Mouse (Mus musculus) G1E (cell line): ENCODE results near the gene Ston1. TPM values are rescaled to one million over a fixed set of nuclear protein-coding genes. Genes with fewer than 3 reads are reported as not detected.

Experiments used
- ATAC-seq: 2 replicates; pipeline ENCODE4 v1.8.0; 2016; ENCODE audit warnings: mild to moderate bottlenecking; ENCODE audit not compliant: insufficient number of reproducible peaks, poor library complexity, low FRiP score, severe bottlenecking; ENCODE audit errors: extremely low read depth
- DNase-seq: peaks from one replicate; pipeline ENCODE4 v3.0.0; 2012; ENCODE audit warnings: low spot score
- H3K27me3 ChIP-seq: 2 replicates; pipeline ENCODE4 v1.6.1; 2012; ENCODE audit warnings: mild to moderate bottlenecking, low read length, inconsistent platforms; ENCODE audit not compliant: insufficient read depth
- H3K36me3 ChIP-seq: replicated peaks from 2 replicates; pipeline ENCODE3; 2012; ENCODE audit warnings: mild to moderate bottlenecking, inconsistent platforms
- H3K4me1 ChIP-seq: 2 replicates; pipeline ENCODE4 v1.6.1; 2012; ENCODE audit warnings: low read depth, low read length, inconsistent platforms, mixed read lengths; ENCODE audit not compliant: insufficient read depth
- H3K4me3 ChIP-seq: 2 replicates; pipeline ENCODE4 v1.5.1; 2012; ENCODE audit warnings: low read depth, mild to moderate bottlenecking, inconsistent platforms, low read length, moderate library complexity, mixed read lengths
- H3K9me3 ChIP-seq: replicated peaks from 2 replicates; pipeline ENCODE4 v1.6.1; 2012; ENCODE audit warnings: inconsistent platforms
- CTCF ChIP-seq: IDR thresholded peaks from 2 replicates; pipeline ENCODE4 v1.5.1; 2012; ENCODE audit warnings: low read depth, low read length, inconsistent platforms, mixed read lengths
- GATA1 ChIP-seq: IDR thresholded peaks from 2 replicates; pipeline ENCODE4 v1.6.1; 2012; ENCODE audit warnings: borderline replicate concordance, low read length, inconsistent platforms, mixed read lengths
- GATA2 ChIP-seq: IDR thresholded peaks from 2 replicates; pipeline ENCODE4 v1.6.1; 2012; ENCODE audit warnings: low read depth, low read length, inconsistent platforms, borderline replicate concordance
- POLR2AphosphoS5 ChIP-seq: IDR thresholded peaks from 2 replicates; pipeline ENCODE4 v1.6.1; 2012; ENCODE audit warnings: low read depth, low read length, inconsistent platforms; ENCODE audit not compliant: insufficient replicate concordance
- TAL1 ChIP-seq: conservative IDR thresholded peaks from 2 replicates; pipeline ENCODE4 v1.6.1; 2012; ENCODE audit warnings: low read depth, low read length, inconsistent platforms, mixed read lengths
- polyA plus RNA-seq: library from polyadenylated mRNA; stranded (reverse); fragments of >175 nt; gene quantifications from 2 replicates; pipeline ENCODE4 v1.2.3, GENCODE M21; 2012
- total RNA-seq, 2 experiments: library from RNA; stranded (forward) in 1 of 2; stranded (reverse) in 1 of 2; fragments of 200-1000 nt in 1 of 2; fragments of >200 nt in 1 of 2; fragmentation: Nextera tagmentation in 1 of 2; gene quantifications; 2 replicates each; pipeline ENCODE4 v1.2.3; 2014 to 2017

The Ston1 gene
- 0.39 and 1.1 TPM in 2 replicates for total RNA-seq (2014; fragmentation: Nextera tagmentation)
- 0.06 and 0.49 TPM in 2 replicates for total RNA-seq (2017)
- 0.09 and 0.14 TPM in 2 replicates for polyA plus RNA-seq

DNA sequence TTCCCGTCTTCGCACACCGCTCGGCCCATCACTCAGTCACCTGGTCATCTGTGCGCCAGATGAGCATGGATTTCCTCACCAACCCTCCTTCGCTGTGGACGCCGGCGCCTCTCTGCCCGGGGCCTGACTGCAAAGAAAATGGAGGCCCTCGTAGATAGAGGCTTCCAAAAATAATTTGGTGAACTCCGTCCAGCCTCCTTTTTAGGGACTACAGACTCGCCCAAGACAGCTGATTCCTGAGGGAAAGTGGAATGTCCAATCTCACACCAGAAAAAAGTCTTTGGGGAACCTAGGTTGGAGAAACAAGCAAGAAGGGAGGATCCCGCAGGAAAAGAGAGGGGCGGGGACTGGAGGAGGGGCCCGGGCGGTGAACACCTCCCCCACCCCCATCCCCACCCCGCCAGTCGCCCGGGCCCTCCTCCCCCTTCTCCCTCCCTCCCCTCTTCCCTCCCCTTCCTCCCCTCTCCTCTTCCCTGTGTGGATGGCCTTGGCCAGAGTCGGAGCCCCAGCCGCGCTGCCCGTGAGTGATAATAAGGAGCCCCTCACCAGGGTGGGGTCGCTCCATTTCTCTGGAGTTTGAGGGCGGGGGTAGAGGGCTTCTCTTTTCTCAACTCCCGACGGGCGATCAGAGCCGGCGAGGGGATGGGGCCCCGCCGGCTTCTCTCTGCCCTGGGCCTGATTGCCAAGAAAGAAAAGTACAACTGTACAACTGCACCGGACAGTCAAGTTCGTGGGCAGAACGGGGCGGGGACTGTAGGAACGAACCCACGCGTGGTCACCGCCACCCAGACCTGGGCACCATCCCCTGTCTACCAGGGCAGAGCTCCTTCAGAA is at the start of gene Ston1:
Ston1 (plus strand) TSS at position 463 of the 834 bp plus-strand sequence.
- DNase-seq (peak; percentile 29), ATAC-seq (peak; percentile 75)
- peaks cover 19% of the 10 kb centered on the region for H3K27me3 ChIP-seq
- TF ChIP-seq GATA1, result no peak
- no peak for TF ChIP-seq TAL1
- no peak for TF ChIP-seq POLR2AphosphoS5
- no peak for TF ChIP-seq CTCF
- TF ChIP-seq GATA2, result no peak
- H3K4me3 ChIP-seq, result peak within 1 kb of the TSS; percentile 59; the same call in 1 of the 2 replicates
- H3K9me3 ChIP-seq, result no peaks in the 10 kb centered on the region
- no peaks in the 10 kb centered on the region for H3K36me3 ChIP-seq
- H3K4me1 ChIP-seq, result peaks cover 12% of the 10 kb centered on the region

DNA sequence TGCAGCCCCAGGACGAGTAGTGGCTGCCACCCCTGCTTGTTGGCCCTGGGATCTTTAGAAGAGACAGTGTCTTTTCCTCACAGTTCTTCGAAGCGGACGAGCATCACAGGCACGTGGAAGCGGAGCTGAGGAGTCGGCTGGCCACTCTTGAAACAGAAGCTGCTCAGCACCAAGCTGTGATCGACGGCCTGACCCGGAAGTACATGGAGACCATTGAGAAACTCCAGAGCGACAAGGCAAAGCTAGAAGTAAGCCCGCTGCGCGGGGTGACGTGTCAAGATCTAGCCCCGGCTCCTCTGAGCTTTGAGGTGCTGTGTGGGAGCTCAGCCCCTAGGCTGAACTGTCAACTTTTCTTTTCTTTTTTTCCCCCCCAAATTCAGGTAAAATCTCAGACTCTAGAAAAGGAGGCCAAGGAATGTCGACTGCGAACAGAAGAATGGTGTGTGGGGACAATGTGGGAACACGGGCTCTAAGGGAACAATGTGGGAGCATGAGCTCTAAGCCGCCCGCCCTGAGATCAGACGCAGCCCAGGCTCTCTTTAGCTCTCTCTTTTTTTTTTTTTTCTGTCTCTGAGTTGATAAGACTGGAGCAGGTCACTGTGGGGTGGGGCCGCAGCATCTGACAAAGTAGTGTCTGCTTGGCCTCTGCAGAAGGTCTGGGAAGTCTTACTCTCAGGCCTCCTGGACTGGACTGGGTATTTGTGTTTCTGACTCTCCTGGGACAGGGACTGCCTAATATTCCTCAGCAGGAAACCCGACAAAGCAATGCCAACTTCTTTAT is 47.9 kb upstream of the Ston1 start:
- Histone ChIP-seq H3K4me3 (no peak overlapping the region), H3K27me3 (no peaks in the 10 kb centered on the region), H3K4me1 (no peaks in the 10 kb centered on the region), H3K36me3 (peaks cover 86% of the 10 kb centered on the region), H3K9me3 (no peaks in the 10 kb centered on the region)
- TF ChIP-seq CTCF (no peak), TAL1 (no peak), GATA1 (no peak), GATA2 (no peak), POLR2AphosphoS5 (no peak)
- no peak for DNase-seq
- ATAC-seq, result no peak

DNA sequence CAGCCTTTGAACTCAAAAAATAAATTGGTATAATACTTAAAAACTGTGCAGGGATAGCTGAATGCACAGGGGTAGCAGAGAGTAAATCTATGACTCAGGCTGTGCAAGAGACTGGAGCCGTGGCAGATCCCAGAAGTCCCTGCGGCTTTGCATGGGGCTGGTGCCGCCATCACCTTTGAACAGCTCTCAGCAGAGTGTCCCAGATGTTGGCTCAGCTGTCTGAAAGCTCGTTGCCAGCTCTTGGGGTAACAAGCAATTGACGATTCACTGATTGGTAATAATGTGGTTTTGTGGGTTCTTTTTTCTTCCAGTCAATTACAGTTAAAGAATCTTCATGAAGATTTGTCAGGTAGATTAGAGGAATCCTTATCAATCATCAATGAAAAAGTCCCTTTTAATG is 47.1 kb upstream of the Ston1 start:
- no peaks in the 10 kb centered on the region for H3K4me1 ChIP-seq
- no peak for DNase-seq
- ATAC-seq, result no peak

DNA sequence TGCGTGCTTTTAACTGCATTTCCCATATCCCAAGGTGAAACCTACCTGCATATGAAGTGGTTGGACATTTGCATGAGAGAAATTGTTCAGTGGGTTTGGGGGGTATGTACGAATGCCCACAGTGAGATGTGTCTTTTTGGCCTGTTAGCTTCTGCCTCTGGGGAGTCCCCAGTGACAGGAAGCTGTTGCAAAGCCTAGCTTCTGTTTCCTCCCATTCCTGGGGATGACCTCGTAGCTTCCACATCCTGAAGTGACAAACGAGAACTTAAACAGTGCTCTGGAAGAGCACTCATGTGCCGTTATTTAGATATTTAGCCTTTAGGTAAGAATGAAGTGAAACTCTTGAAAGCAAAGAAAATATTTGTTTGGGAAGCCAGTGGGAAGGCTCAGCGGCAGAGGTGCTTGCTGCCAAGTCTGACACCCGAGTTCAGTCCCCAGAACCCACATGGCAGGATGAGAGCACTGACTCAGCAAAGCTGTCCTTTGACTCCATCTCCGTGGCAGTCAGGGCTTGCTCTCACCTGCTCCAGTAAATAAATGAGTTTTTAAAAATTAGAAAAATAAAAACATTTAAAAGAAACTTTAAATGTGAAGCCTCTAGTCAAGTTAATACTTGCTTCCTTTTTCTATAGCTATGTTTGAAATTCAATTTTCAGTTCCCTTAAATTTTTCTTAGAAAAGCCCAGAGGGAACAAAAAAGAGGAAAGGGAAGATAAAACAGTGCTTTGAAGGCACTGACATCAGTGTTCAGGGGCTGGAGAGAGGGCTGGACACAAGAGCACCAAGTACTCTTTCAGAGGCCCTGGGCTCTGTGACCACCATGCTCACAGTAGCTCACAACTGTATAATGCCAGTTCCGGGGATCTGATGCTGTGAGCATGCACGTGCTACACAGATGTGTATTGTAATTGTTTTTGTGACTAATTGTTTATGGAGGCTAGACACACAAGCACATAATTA is 46.2 kb upstream of the Ston1 start:
- Histone ChIP-seq H3K9me3 (no peaks in the 10 kb centered on the region), H3K4me3 (no peak overlapping the region), H3K27me3 (no peaks in the 10 kb centered on the region), H3K36me3 (peaks cover 88% of the 10 kb centered on the region), H3K4me1 (no peaks in the 10 kb centered on the region)
- TF ChIP-seq CTCF, result no peak
- TF ChIP-seq GATA2, result no peak
- no peak for ATAC-seq
- no peak for DNase-seq

More for the DNA sequence above, 47.1 kb upstream of the Ston1 start:
- Histone ChIP-seq H3K9me3 (no peaks in the 10 kb centered on the region), H3K27me3 (no peaks in the 10 kb centered on the region), H3K4me3 (no peak overlapping the region), H3K36me3 (peaks cover 87% of the 10 kb centered on the region)
- TF ChIP-seq GATA1 (no peak), TAL1 (no peak), POLR2AphosphoS5 (no peak), CTCF (no peak), GATA2 (no peak)

DNA sequence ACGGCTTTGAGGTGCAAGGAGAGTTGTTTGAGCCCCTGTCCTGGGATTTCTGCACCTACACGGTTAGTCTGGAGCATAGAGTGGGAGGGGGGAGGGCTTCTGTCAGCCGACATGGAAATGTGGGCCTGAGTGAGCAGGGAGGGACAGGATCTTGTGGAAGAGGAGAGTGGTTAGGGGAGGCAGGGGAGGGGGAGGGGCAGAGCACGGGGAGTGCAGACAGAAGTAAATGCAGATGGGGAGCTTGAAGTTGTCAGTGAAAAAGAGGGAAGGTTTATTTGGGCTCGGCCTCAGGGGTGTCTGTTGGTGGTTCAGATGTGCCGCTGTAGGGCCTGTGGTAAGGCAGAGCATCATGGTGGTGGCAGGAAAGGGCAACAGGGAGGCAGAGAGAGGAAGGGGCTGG is 44.9 kb upstream of the Ston1 start:
- no peak for TF ChIP-seq GATA2
- no peak for TF ChIP-seq CTCF
- TF ChIP-seq POLR2AphosphoS5, result no peak
- TF ChIP-seq TAL1, result no peak
- no peak for TF ChIP-seq GATA1
- Histone ChIP-seq H3K36me3 (peaks cover 92% of the 10 kb centered on the region), H3K9me3 (no peaks in the 10 kb centered on the region), H3K4me3 (no peak overlapping the region), H3K27me3 (no peaks in the 10 kb centered on the region), H3K4me1 (no peaks in the 10 kb centered on the region)
- DNase-seq (no peak), ATAC-seq (no peak)

DNA sequence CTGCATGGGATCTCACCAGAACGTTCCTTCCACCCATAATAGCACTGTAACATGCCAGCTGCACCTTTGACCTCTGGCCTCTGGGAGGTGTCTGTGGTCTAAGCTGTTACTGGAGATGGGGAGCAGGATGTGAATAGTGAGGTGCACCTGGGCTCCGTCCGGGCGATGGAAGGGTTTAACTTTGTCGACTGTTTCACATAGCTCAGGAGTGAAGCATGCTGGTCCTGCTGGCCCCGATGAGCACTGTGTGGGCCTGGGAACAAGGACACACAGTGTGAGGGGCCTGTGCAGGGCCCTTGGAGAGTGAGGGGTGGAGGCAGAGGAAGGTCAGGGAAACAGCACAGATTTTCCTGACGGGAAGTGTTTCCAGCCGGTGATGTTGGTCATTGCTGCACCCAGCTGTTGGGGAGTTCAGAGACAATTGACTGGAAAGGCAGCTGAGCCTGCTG is 44.5 kb upstream of the Ston1 start:
- TF ChIP-seq GATA1 (no peak), TAL1 (no peak), CTCF (no peak), POLR2AphosphoS5 (no peak), GATA2 (no peak)
- Histone ChIP-seq H3K36me3 (peaks cover 90% of the 10 kb centered on the region), H3K4me3 (no peak overlapping the region), H3K4me1 (no peaks in the 10 kb centered on the region), H3K27me3 (no peaks in the 10 kb centered on the region), H3K9me3 (no peaks in the 10 kb centered on the region)
- no peak for DNase-seq
- no peak for ATAC-seq
